In the genomic region with DNA sequence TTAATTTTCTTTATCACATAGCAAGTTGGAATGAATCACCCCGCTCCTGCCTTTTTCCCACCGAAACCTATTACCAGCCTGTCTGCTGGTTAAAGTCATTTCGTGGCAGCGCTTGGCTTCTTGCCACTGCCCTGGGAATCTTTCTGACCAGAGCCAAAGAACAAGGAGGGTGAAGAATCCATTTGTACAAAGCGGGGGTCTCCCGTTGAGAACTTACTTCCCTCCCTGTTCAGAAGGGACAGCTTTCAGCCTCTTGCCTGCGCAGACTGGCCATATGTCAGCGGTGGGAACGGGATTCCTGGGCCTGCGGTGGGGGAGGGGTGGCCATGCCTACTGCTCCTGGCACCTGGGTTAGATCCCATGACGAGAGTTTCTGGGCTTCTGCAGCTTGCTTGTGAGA, we compare ENCODE assay signal across 11 mouse cellular contexts. TPM values are rescaled to one million over a fixed set of nuclear protein-coding genes. Genes with fewer than 3 reads are reported as not detected.
DNase-seq lines count a peak whose midpoint lies in the region; ATAC-seq lines count a peak whose summit lies in the region.
"Had no signal": no experiment of that assay in that cellular context is flagged by ENCODE, and none has a peak within 500 bp of the region (broad histone marks: within the 10 kb centered on the region; RNA-seq: fewer than 3 reads in every experiment).

No protein-coding gene starts in this region.

- peak overlapping the region; percentile 73 for H3K27ac ChIP-seq in neural tube, embryonic 11.5 days (ENCODE audit: low read depth, low read length)
- H3K27ac ChIP-seq in embryonic facial prominence, embryonic 10.5 days (replicated peaks): no peak overlapping the region; the same call in 1 of the 2 replicates
- H3K27ac ChIP-seq in hindbrain, embryonic 16.5 days (ENCODE audit: low read depth, low read length): peak overlapping the region; percentile 81
- H3K27ac ChIP-seq in neural tube, embryonic 15.5 days (replicated peaks): peak overlapping the region; percentile 79

- H3K4me2 ChIP-seq in neural tube, embryonic 11.5 days (ENCODE audit: low read depth): peak overlapping the region; percentile 22; the same call in 1 of the 2 replicates
- peak overlapping the region; percentile 50 for H3K4me2 ChIP-seq in hindbrain, embryonic 16.5 days (ENCODE audit: low read length)
- H3K4me2 ChIP-seq in neural tube, embryonic 15.5 days: peak overlapping the region; percentile 46

- H3K9ac ChIP-seq in neural tube, embryonic 11.5 days (ENCODE audit: low read length): no peak overlapping the region
- no peak overlapping the region; the same call in 1 of the 2 replicates for H3K9ac ChIP-seq in hindbrain, embryonic 16.5 days (ENCODE audit: low read depth, low read length)
- peak overlapping the region; percentile 32 for H3K9ac ChIP-seq in neural tube, embryonic 15.5 days (replicated peaks)

- peak; percentile 22; the same call in 1 of the 2 replicates for ATAC-seq in neural tube, embryonic 11.5 days (ENCODE audit: insufficient read depth, low FRiP score, low TSS enrichment)
- peak; percentile 4 for ATAC-seq in hindbrain, embryonic 16.5 days
- no peak for ATAC-seq in neural tube, embryonic 15.5 days (ENCODE audit: low FRiP score)
- ATAC-seq in activated CD4-positive, CD25-positive, alpha-beta regulatory T cell, adult 4 months: no peak

- H3K9me3 ChIP-seq in neural tube, embryonic 11.5 days (ENCODE audit: control insufficient read depth, low read length): no peaks in the 10 kb centered on the region
- no peaks in the 10 kb centered on the region for H3K9me3 ChIP-seq in embryonic facial prominence, embryonic 10.5 days
- no peaks in the 10 kb centered on the region for H3K9me3 ChIP-seq in hindbrain, embryonic 16.5 days (ENCODE audit: control insufficient read depth, low read length)
- no peaks in the 10 kb centered on the region for H3K9me3 ChIP-seq in neural tube, embryonic 15.5 days (replicated peaks)

- no peaks in the 10 kb centered on the region for H3K36me3 ChIP-seq in neural tube, embryonic 11.5 days (ENCODE audit: control insufficient read depth, insufficient read depth, low read length)
- H3K36me3 ChIP-seq in embryonic facial prominence, embryonic 10.5 days (replicated peaks): peaks cover 9% of the 10 kb centered on the region; the same call in 1 of the 2 replicates
- no peaks in the 10 kb centered on the region for H3K36me3 ChIP-seq in hindbrain, embryonic 16.5 days (ENCODE audit: control insufficient read depth, insufficient read depth, low read length)
- peaks cover 1% of the 10 kb centered on the region; the same call in 1 of the 2 replicates for H3K36me3 ChIP-seq in neural tube, embryonic 15.5 days

- 23% methylated on average over 11 of the region's 11 CpGs for WGBS in neural tube, embryonic 11.5 days
- 49% methylated on average over 11 of the region's 11 CpGs for WGBS in embryonic facial prominence, embryonic 10.5 days
- 10% methylated on average over 11 of the region's 11 CpGs for WGBS in hindbrain, embryonic 16.5 days
- WGBS in neural tube, embryonic 15.5 days: 11% methylated on average over 11 of the region's 11 CpGs

- no peaks in the 10 kb centered on the region for H3K27me3 ChIP-seq in neural tube, embryonic 11.5 days (ENCODE audit: control insufficient read depth, insufficient read depth, low read length)
- no peaks in the 10 kb centered on the region for H3K27me3 ChIP-seq in embryonic facial prominence, embryonic 10.5 days (replicated peaks; ENCODE audit: low read depth, poor library complexity, severe bottlenecking)
- H3K27me3 ChIP-seq in hindbrain, embryonic 16.5 days (replicated peaks; ENCODE audit: control insufficient read depth, insufficient read depth, low read length): no peaks in the 10 kb centered on the region
- no peaks in the 10 kb centered on the region for H3K27me3 ChIP-seq in neural tube, embryonic 15.5 days (replicated peaks)

- peak; percentile 53 for DNase-seq in neural tube, embryonic 11.5 days (ENCODE audit: low spot score)
- no peak for DNase-seq in neural tube, embryonic 10.5 days (ENCODE audit: extremely low spot score, low spot score)
- no peak for DNase-seq in embryonic facial prominence, embryonic 10.5 days (ENCODE audit: low spot score)
- no peak for DNase-seq in thymus, postnatal 25 days
- DNase-seq in thymus, adult 18-20 months: no peak
- DNase-seq: adrenal gland, postnatal 36 days; heart, postnatal 10 days; lung, postnatal 10 days had no signal

- peaks cover 69% of the 10 kb centered on the region for H3K4me1 ChIP-seq in neural tube, embryonic 11.5 days (ENCODE audit: control insufficient read depth, insufficient read depth, low read length)
- peaks cover 67% of the 10 kb centered on the region for H3K4me1 ChIP-seq in embryonic facial prominence, embryonic 10.5 days
- peaks cover 85% of the 10 kb centered on the region for H3K4me1 ChIP-seq in hindbrain, embryonic 16.5 days (ENCODE audit: control insufficient read depth, insufficient read depth, low read depth, low read length)
- H3K4me1 ChIP-seq in neural tube, embryonic 15.5 days: peaks cover 99% of the 10 kb centered on the region

- H3K4me3 ChIP-seq in neural tube, embryonic 11.5 days (ENCODE audit: low read depth, low read length): peak overlapping the region; percentile 8; the same call in 1 of the 2 replicates
- H3K4me3 ChIP-seq in embryonic facial prominence, embryonic 10.5 days: peak overlapping the region; percentile 37; the same call in 1 of the 2 replicates
- H3K4me3 ChIP-seq in hindbrain, embryonic 16.5 days (ENCODE audit: low read length): peak overlapping the region; percentile 16
- peak overlapping the region; percentile 13; the same call in 1 of the 2 replicates for H3K4me3 ChIP-seq in neural tube, embryonic 15.5 days (replicated peaks)

RNA-seq across cellular contexts. Expression of gene Lrp8, which starts 21.4 kb away (rescaled TPM):
- polyA plus RNA-seq in neural tube, embryonic 11.5 days (2014; fragmentation: Nextera tagmentation; extraction: Ambion mirVana): 25.6 and 27.6 TPM in 2 replicates
- polyA plus RNA-seq in embryonic facial prominence, embryonic 10.5 days (2016; fragmentation: Nextera tagmentation; extraction: Ambion mirVana): 7.4 and 8.5 TPM in 2 replicates
- 23.8 and 34.7 TPM in 2 replicates for polyA plus RNA-seq in hindbrain, embryonic 16.5 days (2015; fragmentation: Nextera tagmentation; extraction: Ambion mirVana)
- polyA plus RNA-seq in neural tube, embryonic 15.5 days (2015; fragmentation: Nextera tagmentation; extraction: Ambion mirVana): 48.8 and 62.8 TPM in 2 replicates
- 1 to 10 TPM; 1.6 to 2.1 TPM for polyA plus RNA-seq in activated CD4-positive, CD25-positive, alpha-beta regulatory T cell, adult 4 months (2017; shearing (Covaris generic))

RNA-seq across cellular contexts. Expression of gene Magoh, which starts 56.0 kb away (rescaled TPM):
- polyA plus RNA-seq in neural tube, embryonic 11.5 days (2014; fragmentation: Nextera tagmentation; extraction: Ambion mirVana): 195 and 208 TPM in 2 replicates
- polyA plus RNA-seq in embryonic facial prominence, embryonic 10.5 days (2016; fragmentation: Nextera tagmentation; extraction: Ambion mirVana): 240 and 242 TPM in 2 replicates
- polyA plus RNA-seq in hindbrain, embryonic 16.5 days (2015; fragmentation: Nextera tagmentation; extraction: Ambion mirVana): 87.7 and 88.8 TPM in 2 replicates
- 105 and 120 TPM in 2 replicates for polyA plus RNA-seq in neural tube, embryonic 15.5 days (2015; fragmentation: Nextera tagmentation; extraction: Ambion mirVana)
- polyA plus RNA-seq in activated CD4-positive, CD25-positive, alpha-beta regulatory T cell, adult 4 months (2017; shearing (Covaris generic)): 100 to 1,000 TPM; 132 to 135 TPM

Comparison
In these comparisons a context has a peak if more than half of its experiments do, and no peak if none do; other contexts are left out.
1. ATAC-seq: peak in neural tube, embryonic 11.5 days (single experiment) and hindbrain, embryonic 16.5 days (single experiment); none in neural tube, embryonic 15.5 days (single experiment) and activated CD4-positive, CD25-positive, alpha-beta regulatory T cell, adult 4 months (single experiment).
2. Peak in every context shown above with its lines, with median percentiles within 50 percentile points of each other: H3K4me2 ChIP-seq and H3K4me3 ChIP-seq.